Mouse (Mus musculus) mature B cell (primary cell): ENCODE measurements around the gene Klhdc2.

ENCODE experiments used
- in situ Hi-C: fragments of 300-500 bp; cut with MboI; formaldehyde crosslinking; loops from 2 replicates; pipeline ENCODE4 v1.14.3; 2019

Klhdc2 gene

GRCm38 (mm10) chr12:69302171-69302570, 5.7 kb downstream of the Klhdc2 start:
- in situ Hi-C loops: no loop called here

GRCm38 (mm10) chr12:69304051-69304450, 7.6 kb downstream of the Klhdc2 start:
- in situ Hi-C loops: no loop called here

- in situ Hi-C loops: no loop called here
Observed at GRCm38 (mm10) chr12:69306333-69306732, 9.9 kb downstream of the Klhdc2 start.

- in situ Hi-C loops: no loop called here
Observed at GRCm38 (mm10) chr12:69309659-69310058, 13.2 kb downstream of the Klhdc2 start.

GRCm38 (mm10) chr12:69318431-69318830, 21.9 kb downstream of the Klhdc2 start:
- in situ Hi-C loops: no loop called here

- in situ Hi-C loops: no loop called here
Observed at GRCm38 (mm10) chr12:69331187-69331586, 34.7 kb downstream of the Klhdc2 start.

- in situ Hi-C loops: no loop called here
Observed at GRCm38 (mm10) chr12:69332147-69332546, 35.7 kb downstream of the Klhdc2 start.

- in situ Hi-C loops: no loop called here
Observed at GRCm38 (mm10) chr12:69333547-69333946, 37.1 kb downstream of the Klhdc2 start.

- in situ Hi-C loops: loop anchor here (10.0 kb wide), 1 partner anchor 225 kb away; no protein-coding TSS in a partner anchor
Observed at GRCm38 (mm10) chr12:69349928-69350327, 53.4 kb downstream of the Klhdc2 start.

- in situ Hi-C loops: loop anchor here (10.0 kb wide), 1 partner anchor 223 kb away; no protein-coding TSS in a partner anchor
Observed at GRCm38 (mm10) chr12:69351685-69352084, 55.2 kb downstream of the Klhdc2 start.

- in situ Hi-C loops: loop anchor here (10.0 kb wide), 1 partner anchor 218 kb away; no protein-coding TSS in a partner anchor
Observed at GRCm38 (mm10) chr12:69356546-69357299, 60.2 kb downstream of the Klhdc2 start, which contains the start of gene Nemf. Gene Nemf (minus strand): TSS chr12:69357165.

GRCm38 (mm10) chr12:69357300-69357646, 60.8 kb downstream of the Klhdc2 start:
- in situ Hi-C loops: loop anchor here (10.0 kb wide), 1 partner anchor 218 kb away; no protein-coding TSS in a partner anchor
